Mouse (Mus musculus) thymus, adult 18-20 months (tissue): Measurements from ENCODE around the gene Olfr1256.

ENCODE experiments used
- DNase-seq, 2 experiments: peaks; one replicate each; pipeline ENCODE4 v3.0.0; 2022; ENCODE audit warnings: mixed read lengths in 2 of 2

The Olfr1256 gene

GRCm38 (mm10) chr2:89841455-89841854 is at the start of gene Olfr1256:
Gene Olfr1256, minus strand, starts transcription at chr2:89841555.
- DNase-seq = no peak

GRCm38 (mm10) chr2:89878137-89878536 is 36.8 kb upstream of the Olfr1256 start, which contains the start of gene Olfr1257:
Gene Olfr1257, plus strand, starts transcription at chr2:89878437.
- no peak for DNase-seq

- DNase-seq = no peak
Observed at GRCm38 (mm10) chr2:89849230-89849629, 7.9 kb upstream of the Olfr1256 start.

GRCm38 (mm10) chr2:89848105-89848504 is 6.8 kb upstream of the Olfr1256 start, which contains the start of gene Olfr48:
Gene Olfr48, minus strand, starts transcription at chr2:89848205.
- no peak for DNase-seq

- DNase-seq = no peak
Observed at GRCm38 (mm10) chr2:89820216-89820615, 21.1 kb downstream of the Olfr1256 start.

GRCm38 (mm10) chr2:89811751-89812150 is 29.6 kb downstream of the Olfr1256 start, which contains the start of gene Olfr1255:
Gene Olfr1255, plus strand, starts transcription at chr2:89812051.
- DNase-seq = no peak

GRCm38 (mm10) chr2:89810751-89811150 is 30.6 kb downstream of the Olfr1256 start:
- no peak for DNase-seq

- DNase-seq = no peak
Observed at GRCm38 (mm10) chr2:89799583-89799982, 41.8 kb downstream of the Olfr1256 start.

- no peak for DNase-seq
Observed at GRCm38 (mm10) chr2:89793519-89793918, 47.8 kb downstream of the Olfr1256 start, which contains the start of gene Olfr1254. Gene Olfr1254, minus strand, starts transcription at chr2:89793619.
